Mouse (Mus musculus): Measurements from ENCODE around the gene Tnfrsf13c.
A peak's percentile ranks its signal among the peaks of the same experiment; 100 is the strongest.
"Not testable (repeated sequence)": the region's sequence is repeated elsewhere in the genome, so short reads cannot be mapped to it uniquely, and the experiment has no call there.

Tnfrsf13c gene

DNA sequence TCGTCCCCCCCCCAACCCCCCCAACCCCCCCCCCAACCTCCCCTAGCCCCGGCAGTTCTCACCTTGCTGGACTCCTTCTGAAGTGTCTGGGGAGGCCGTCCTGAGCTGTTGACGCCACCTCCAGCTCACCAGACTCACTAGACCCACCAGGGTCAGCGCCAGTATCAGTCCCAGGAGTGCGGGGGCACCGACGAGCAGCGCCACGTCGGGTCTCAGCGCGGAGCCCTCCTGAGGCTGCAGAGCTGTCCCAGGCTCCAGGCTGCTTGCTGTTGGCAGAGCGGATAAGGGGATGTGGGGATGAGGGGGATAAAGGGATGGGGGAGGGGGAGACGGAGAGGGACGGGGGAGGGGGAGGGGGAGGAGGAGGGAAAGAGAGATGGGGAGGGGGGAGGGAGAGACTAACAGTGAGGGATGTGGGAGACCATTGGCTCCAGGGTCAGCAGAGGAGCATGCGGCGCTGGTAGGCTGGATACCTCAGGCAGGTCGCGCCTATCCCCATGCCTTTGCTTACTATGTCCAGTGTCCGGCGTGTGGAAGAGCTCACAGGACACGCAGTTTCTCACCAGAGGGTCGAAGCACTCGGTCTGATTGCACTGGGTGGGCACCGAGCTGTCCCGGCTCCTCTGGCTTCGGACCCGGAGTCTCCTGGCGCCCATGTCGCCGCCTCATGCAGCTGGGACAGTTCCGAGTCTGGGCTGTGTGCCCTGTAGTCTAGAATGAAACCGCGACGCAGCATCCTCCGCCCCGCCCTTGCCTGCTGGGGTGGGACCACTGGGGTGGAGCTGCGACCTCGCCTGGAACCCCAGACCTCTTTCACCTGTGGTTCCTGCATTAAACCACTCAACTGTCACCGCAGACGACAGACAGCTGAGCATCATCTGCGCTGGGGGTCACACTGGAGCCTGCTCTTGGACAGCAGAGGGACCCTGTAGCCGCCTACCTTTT, at the start of gene Tnfrsf13c:
TSS of gene Tnfrsf13c (minus strand) at position 713 of the 945 bp plus-strand sequence.
- DNase-seq (ENCODE audit: low spot score) = no peak

DNA sequence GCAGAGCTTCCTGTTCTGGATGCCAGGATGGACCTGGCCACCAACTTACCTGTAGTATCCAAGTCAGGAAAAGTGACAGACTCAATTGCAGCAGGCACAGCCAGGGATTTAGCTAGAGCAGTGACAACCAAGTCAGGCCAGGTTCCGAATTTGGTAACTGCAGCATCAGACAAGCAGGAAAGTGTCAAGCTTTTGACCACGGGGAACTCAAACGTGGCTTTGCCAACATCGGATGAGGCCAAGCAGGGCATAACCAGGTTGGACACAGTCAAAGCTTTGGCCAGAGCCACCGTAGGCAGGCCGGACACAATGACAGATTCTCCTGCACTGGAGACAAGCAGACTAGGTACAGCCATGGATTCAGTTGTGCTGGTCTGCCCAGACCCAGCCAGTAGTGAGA, 48.1 kb upstream of the Tnfrsf13c start:
- DNase-seq (ENCODE audit: low spot score) = no peak

DNA sequence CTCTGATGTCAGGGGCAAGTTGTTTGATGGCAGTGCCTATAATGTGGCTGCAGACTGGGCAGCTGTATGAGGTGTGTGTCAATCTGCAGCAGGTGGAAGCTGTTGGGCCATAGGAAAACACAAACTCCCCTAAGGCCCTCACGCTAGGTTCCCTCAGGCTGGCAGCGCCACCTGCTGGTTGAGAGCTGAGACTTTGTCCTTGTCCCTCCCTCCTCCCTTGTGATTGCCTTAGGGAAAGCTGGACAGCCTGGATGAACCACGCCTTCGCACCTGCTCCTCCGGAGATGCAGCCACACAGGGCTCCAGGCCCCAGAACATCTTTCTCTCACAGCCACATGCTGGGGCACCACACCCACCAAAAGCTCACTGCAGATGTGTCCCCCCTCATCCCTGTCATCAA, 47.0 kb upstream of the Tnfrsf13c start:
- peak; percentile 70 for DNase-seq (ENCODE audit: low spot score)

DNA sequence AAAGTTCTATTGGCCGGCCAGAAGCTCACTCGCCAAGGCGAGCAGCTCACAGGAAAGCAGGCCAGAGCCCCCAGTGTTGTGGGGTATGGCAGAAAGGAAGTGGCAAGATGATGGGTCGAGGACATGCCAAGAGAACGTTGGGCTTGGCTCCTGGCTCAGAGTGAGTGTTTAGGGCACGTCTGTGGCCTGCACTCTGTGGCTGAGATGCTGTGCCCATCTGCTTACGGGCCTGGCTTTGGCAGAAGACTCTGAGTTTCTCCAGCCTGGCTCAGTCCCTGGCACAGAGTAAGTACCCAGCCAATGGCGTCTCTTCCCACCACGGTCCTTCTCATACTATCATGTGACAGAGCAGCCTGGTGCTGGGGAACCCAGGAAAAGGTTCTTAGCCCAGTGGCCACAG, 44.6 kb upstream of the Tnfrsf13c start:
- no peak for DNase-seq (ENCODE audit: low spot score)

DNA sequence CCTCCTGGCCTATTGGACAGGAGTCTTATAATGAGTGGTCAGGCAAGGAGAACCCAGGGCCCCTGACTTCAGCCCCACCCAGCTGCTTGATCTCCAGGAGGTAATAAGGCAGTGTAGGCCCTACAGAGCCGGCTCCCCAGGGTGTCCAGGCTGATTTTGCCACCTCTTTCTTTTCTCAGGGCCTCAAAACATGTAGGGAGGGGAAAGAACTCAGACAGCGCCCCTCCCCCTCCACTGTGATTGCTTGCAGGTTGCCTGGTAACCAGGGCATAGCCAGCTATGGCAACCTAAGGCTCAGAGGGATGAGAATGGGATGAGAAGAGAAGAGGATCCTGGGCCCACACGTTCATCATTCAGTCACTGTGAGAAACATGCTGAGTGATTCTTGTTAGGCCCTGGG, 44.0 kb upstream of the Tnfrsf13c start:
- no peak for DNase-seq (ENCODE audit: low spot score)

DNA sequence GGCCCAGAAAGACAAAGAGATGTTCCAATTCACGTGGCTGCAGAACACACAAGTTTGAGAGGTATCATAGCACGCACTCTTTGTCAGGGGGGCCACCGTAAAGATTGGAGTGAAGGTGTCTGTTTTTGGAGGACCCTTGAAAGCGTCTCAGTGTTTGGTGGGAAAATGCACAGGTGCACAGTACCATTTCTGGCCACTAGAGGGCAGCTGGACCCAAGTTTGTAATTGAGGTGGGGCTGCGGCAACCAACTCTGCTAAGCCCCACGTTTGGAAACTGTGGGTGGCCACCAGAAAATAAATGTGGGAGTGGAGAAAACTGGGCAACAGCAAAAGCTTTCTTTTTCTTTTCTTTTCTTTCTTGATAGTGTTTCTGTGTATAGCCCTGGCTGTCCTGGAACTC, 42.2 kb upstream of the Tnfrsf13c start:
- DNase-seq (ENCODE audit: low spot score) = peak; percentile 55

DNA sequence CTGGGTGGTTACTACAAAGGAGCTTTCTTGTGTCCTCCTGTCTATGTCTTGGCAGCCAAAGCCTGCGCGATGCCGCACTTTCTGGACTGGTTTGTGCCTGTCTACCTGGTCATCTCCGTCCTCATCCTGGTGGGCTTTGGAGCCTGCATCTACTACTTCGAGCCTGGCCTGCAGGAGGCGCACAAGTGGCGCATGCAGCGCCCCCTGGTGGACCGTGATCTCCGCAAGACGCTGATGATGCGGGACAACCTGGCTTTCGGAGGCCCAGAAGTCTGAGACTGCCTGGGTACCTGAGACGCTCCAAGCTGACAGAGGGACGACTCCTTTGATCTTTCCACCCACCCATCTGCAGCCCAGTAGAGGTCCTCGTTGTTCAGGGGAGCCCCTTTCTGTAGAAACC, 35.3 kb upstream of the Tnfrsf13c start:
- peak; percentile 58 for DNase-seq (ENCODE audit: low spot score)

DNA sequence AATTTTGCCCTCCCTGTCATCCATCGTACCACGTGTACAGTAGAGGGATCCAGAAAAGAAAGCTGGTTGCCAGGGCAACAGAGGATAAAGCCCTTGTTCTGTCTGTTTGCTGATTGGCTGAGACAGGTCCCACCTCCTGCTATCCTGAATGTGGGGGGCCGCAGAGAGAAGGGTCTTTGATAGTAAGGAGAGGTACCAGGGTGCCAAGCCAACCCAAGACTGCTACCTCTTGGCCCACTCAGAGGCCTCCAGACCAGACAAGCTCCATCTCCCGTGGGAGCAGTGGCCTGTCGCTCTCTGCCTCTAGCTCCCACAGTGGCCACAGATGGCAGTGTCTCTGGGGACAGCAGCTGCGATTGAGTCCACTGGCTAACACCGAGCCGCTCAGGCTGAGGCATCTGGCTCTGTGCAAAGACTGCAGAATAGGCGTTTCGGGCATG, 31.8 kb upstream of the Tnfrsf13c start:
- no peak for DNase-seq (ENCODE audit: low spot score)

DNA sequence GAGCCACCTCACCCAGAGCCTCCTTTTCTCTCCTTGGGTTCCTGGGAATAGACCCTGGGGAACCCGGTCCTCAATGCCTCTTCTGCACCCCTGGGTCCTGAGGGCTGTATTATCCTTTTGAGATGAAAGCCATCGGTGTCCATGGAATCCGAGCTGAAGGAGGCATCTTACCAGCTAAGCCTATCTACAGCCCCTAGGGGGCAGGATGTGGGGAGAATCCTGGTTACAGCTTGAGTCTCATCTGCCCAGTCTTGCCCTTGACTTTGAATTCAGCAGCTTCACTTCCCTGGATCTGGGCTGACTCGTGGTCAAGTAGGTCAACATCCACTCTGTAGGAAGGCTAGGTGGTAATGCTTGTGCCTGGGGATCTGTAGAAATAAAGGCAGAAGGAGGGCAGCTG, 31.1 kb upstream of the Tnfrsf13c start:
- DNase-seq (ENCODE audit: low spot score) = no peak

DNA sequence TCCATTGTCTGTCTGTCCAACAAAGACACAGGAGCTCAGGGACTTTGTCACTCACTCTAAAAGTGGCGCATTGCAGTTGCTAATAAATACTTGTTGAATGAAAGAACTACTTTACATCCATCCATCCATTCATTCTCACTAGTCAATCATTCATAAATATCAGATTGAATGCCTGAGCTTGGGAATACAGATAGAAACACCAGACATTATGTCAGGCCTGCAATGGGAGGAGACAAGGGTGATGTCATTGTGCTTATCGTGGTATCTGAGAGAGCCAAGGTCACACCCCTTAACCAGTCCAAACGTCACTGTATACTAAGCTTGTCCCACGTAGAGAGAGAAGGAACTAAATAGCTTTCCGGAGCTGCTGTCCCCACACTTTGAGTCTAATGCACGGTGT, 27.9 kb upstream of the Tnfrsf13c start, which contains the start of gene 1500009C09Rik:
TSS of gene 1500009C09Rik (plus strand) at position 301 of the 400 bp plus-strand sequence.
- no peak for DNase-seq (ENCODE audit: low spot score)

DNA sequence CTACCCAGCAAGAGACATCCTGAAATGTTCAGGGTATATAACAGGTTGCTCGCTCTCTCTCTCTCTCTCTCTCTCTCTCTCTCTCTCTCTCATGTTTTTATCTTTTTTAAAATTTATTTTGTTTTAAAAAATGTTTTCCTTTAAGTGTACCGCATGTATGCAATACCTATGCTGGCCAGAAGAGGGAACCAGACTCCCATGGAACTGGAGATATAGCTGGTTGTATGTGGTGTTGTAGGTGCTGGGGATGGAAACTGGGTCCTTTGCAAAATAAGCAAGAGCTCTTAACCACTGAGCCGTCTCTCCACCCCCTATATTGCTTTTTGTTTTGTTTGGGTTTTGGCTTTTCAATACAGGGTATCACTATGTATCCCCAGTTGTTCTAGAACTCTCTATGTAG, 27.4 kb upstream of the Tnfrsf13c start:
- no peak for DNase-seq (ENCODE audit: low spot score)

DNA sequence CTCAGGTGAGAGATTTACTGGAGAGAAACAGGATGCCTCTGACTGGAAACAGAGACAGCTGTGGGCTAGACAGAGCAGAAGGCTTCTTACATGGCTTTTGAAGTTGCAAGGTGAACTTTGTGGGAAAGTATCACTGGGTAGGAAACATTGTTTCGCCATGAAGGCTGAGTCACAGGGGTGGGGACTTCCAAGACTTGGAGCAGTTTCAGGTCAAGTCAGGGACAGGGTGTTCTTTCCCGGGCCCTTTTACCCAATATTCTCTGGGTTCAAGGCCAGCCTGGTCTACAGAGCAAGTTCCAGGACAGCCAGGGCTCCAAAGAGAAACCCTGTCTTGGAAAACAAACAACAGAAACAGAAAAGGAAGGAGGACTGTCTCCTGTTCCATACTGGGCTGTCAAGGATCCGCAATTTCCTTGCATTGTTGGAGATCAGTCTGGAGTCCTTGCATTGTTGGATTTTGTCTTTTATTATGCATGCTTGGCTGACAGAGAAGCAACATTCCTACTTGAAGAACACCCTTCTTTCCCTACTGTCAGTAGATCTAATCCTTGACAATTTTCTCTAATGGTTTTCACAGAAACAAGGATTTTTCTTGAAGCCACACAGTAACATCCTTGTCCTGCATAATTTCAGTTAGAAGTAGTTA, 23.1 kb upstream of the Tnfrsf13c start:
- no peak for DNase-seq (ENCODE audit: low spot score)

DNA sequence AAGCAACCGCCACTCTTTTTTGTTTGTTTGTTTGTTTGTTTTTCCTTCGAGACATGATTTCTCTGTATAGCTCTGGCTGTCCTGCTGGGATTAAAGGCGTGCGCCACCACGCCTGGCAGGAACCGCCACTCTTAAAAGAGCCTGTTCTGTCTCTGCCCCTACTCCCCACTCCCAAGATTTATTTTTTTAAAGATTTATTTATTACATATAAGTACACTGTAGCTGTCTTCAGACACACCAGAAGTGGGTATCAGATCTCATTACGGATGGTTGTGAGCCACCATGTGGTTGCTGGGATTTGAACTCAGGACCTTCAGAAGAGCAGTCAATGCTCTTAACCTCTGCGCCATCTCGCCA, 20.6 kb upstream of the Tnfrsf13c start:
- not testable (repeated sequence) for DNase-seq (ENCODE audit: low spot score)

DNA sequence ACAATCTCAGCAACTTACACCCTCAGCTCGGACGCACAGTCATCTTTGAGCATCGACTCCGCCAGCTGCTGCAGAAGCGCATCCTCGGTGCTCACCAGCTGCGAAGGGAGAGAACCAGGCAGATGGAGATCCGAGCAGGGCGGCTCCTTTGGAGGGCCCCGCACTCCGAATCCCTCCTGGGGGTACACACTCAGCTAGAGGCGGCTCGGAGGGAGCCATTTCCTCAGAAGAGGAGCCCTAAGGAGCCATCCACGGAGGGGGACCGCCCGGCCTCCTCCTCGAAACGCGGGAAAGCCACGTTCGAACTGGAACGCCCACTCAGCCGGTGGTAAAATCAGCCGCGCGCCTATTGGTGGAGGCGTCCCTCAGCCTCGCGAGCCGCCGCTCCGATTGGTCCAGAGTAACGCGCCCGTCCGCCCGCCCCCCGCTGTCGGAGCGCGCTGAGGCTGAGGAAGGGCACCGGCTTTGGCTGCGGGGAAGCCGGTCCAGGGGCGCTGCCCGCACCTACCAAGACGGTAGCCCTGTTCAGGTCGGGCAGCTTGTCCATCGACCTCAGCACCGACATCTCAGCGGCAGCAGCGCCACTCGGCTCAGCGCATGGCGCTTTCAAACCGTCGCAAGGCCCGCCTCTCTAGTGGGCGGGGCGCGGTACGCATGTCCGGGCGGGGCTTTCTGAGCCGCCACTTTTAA, 20.1 kb upstream of the Tnfrsf13c start, which contains the start of gene Cenpm:
TSS of gene Cenpm (minus strand) at position 634 of the 690 bp plus-strand sequence.
- peak; percentile 90 for DNase-seq (ENCODE audit: low spot score)

DNA sequence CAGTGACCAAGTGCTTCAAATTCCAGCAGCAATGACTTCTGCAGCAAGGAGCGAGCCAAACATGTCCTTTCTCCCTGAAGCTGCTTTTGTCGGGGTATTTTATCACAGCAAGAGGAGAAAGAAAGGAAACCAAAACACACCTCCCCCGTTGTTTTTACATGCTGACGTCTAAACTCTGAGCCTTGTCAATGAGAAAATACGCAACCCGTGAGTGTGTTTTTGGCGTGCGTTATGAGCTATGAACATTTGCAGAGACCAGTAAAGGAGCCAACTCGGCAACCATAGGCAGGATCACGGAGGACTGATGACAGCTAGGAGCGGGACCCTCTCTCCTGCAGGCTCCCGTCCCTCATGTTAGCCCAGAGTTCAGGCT, 19.6 kb upstream of the Tnfrsf13c start:
- DNase-seq (ENCODE audit: low spot score) = no peak

DNA sequence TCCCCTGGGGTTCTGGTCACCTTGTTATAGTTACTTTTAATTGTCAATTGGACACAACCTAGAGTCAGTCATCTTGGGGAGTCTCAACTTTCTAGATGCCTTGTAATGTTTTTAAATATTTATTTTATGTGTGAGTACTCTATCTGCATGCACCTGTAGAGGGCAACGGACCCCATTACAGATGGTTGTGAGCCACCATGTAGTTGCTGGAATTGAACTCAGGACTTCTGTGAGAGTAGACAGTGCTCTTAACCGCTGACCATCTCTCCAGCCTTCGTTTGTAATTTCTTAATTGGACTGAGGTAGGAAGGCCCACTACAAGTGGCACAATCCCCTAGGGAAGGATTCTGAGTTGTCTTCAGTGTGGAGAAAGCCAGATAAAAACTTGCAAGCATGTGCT, 19.1 kb upstream of the Tnfrsf13c start:
- no peak for DNase-seq (ENCODE audit: low spot score)

DNA sequence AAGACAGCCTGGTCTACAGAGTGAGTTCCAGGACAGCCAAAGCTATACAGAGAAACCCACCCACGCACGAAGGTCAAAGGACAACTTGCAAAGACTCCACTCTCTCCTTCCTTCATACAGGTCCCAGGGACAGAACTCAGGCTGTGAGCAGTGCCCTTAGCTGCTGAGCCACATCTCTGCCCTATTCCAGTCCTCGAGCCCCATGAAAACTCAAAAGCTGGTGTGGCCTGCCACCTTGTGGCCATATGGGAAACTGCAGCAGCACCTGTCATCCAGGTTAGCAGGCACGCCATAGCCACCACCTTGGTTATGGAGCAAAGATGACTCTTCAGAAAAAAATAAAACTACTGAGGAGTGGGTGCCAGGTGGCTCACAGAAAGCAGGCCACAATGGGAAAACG, 12.4 kb upstream of the Tnfrsf13c start:
- DNase-seq (ENCODE audit: low spot score) = peak; percentile 80

DNA sequence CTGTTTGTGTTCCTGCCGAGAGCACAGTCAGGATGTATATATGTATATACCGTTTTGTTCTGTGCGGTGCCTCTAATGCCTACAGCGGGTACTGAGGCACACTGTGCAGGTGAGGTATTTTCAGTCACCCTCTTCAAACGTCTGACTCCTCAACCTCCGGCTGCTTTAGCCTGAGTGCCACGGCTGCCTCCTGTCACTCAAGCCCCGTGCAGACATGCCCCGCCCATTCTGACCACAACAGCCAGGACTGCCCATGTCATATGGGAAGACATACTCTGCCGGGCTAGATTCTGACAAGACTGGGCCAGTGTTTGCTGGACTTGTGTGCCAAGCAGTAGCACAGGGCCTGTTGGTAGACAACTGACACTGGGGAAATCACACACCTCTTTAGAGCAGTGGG, 11.5 kb upstream of the Tnfrsf13c start:
- DNase-seq (ENCODE audit: low spot score) = no peak

DNA sequence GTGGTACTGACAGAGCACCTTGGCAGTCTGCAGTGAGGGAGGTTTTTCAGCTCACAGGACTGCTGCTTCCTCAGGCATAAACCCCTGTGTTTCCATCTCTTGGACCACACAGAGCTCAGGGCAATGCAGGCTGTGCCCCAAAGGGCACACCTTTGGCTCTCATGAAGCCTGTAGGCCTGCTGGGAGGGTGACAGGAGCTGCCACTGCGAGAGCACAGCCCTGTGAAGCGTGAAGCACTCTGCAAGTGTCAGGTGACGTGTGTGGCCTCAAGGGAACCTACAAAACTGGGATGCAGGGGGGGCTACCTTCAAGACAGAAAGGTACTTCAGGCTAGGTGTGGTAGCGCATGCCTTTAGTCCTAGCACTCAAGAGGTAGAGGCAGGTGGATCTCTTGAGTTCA, 8.5 kb upstream of the Tnfrsf13c start:
- DNase-seq (ENCODE audit: low spot score) = no peak

DNA sequence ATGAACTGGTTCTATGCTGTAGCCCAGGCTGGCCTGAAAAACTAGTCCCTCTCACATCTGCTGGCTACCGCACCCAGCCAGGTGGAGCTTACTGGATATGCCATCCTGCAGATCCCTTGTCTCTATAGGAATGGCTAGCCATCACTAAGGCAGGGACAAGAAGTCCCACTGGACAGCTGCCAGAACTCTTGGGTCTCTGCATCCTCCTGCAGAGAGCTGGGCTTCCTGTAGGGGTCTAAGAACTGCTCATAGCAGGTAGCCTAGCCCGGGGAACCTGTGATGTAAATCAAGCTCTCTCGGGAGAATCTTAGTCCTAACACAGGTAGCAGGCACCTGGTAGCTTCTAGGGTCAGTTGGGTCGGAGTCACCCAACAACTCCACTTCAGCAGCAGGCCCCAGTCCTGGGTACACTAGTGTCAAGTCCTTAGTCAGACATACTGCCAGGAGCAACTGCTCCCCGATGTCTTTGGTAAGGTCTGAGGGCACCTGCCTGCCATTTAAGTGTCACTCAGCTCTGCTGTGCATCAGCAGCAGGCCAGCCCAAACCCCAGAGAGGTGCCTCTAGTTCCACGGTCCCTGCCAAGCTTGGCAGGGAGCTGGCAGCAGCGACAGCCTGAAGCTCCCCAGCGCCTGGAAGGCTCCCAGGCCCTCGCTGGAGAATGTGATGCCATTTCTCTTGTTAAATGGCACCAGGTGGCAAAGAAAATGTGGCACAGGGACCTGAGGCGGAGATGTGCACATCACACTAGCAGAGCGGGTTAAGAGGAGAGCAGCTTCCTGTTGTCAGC, 7.6 kb upstream of the Tnfrsf13c start:
- no peak for DNase-seq (ENCODE audit: low spot score)

DNA sequence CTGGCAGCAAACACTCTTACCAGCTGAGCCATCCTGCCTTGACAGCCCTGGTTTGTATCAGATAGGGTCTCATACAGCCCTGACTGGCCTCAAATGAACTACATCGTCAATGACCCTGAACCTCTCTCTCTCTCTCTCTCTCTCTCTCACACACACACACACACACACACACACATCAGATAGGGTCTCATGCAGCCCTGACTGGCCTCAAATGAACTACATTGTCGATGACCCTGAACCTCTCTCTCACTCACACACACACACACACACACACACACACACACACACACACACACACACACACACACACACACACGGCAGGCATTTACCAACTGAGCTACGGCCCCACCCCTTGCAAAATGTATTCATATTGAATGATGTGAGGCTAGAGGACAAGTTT, 6.9 kb upstream of the Tnfrsf13c start:
- no peak for DNase-seq (ENCODE audit: low spot score)

DNA sequence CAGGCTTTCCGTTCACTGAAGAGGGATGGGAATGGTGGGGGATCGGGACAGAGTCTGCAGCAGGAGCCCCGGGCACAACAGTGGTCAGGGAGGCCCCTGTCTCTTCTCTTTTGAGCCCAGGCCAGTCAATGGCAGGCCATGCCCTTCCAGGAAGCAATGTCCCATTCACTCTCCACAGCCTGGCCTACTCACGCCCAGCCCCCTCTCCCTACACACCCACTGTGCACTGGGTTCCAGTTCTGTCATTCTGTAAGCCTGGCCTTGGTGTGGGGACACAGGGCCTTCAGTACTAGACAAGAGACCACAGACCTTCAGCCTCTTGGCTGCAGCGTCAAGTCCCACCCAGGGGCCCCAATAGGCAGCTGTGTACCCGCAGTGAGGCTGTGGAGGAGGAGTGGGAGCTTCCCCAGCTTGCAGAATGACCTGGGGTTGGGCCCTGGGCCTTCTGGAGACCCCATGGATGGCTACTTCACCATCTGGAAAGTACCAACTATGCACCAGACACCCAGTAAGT, 6.0 kb upstream of the Tnfrsf13c start:
- DNase-seq (ENCODE audit: low spot score) = no peak

Measured in urinary bladder, postnatal 25 days (tissue).